Mouse (Mus musculus) thymus, postnatal 25 days (tissue): ENCODE results near the gene Frmd4a.

Experiments
- DNase-seq: peaks from one replicate; pipeline ENCODE4 v3.0.0; 2022

The Frmd4a gene

GRCm38 (mm10) chr2:4341141-4341540 lies 323.6 kb downstream of the Frmd4a start:
- no peak for DNase-seq

- no peak for DNase-seq
Observed at GRCm38 (mm10) chr2:4342005-4342404, 324.5 kb downstream of the Frmd4a start.

GRCm38 (mm10) chr2:4344411-4344810 lies 326.9 kb downstream of the Frmd4a start:
- no peak for DNase-seq

- no peak for DNase-seq
Observed at GRCm38 (mm10) chr2:4346232-4346631, 328.7 kb downstream of the Frmd4a start.

- DNase-seq: no peak
Observed at GRCm38 (mm10) chr2:4346953-4347352, 329.4 kb downstream of the Frmd4a start.

- DNase-seq: no peak
Observed at GRCm38 (mm10) chr2:4347782-4348181, 330.3 kb downstream of the Frmd4a start.

- no peak for DNase-seq
Observed at GRCm38 (mm10) chr2:4348509-4348908, 331.0 kb downstream of the Frmd4a start.

- no peak for DNase-seq
Observed at GRCm38 (mm10) chr2:4356812-4357384, 339.4 kb downstream of the Frmd4a start.

- no peak for DNase-seq
Observed at GRCm38 (mm10) chr2:4361981-4362834, 344.7 kb downstream of the Frmd4a start.

GRCm38 (mm10) chr2:4364908-4365307 lies 347.4 kb downstream of the Frmd4a start:
- DNase-seq: no peak

- DNase-seq: no peak
Observed at GRCm38 (mm10) chr2:4368544-4368943, 351.0 kb downstream of the Frmd4a start.

GRCm38 (mm10) chr2:4370499-4370898 lies 353.0 kb downstream of the Frmd4a start:
- DNase-seq: no peak

GRCm38 (mm10) chr2:4371341-4371740 lies 353.8 kb downstream of the Frmd4a start:
- DNase-seq: no peak

- DNase-seq: no peak
Observed at GRCm38 (mm10) chr2:4378844-4379243, 361.3 kb downstream of the Frmd4a start.

GRCm38 (mm10) chr2:4380435-4380834 lies 362.9 kb downstream of the Frmd4a start:
- DNase-seq: no peak

GRCm38 (mm10) chr2:4380926-4381325 lies 363.4 kb downstream of the Frmd4a start:
- DNase-seq: no peak

GRCm38 (mm10) chr2:4386468-4386867 lies 369.0 kb downstream of the Frmd4a start:
- no peak for DNase-seq

GRCm38 (mm10) chr2:4389330-4389729 lies 371.8 kb downstream of the Frmd4a start:
- DNase-seq: no peak

- DNase-seq: no peak
Observed at GRCm38 (mm10) chr2:4391091-4391490, 373.6 kb downstream of the Frmd4a start.

- DNase-seq: no peak
Observed at GRCm38 (mm10) chr2:4391678-4392085, 374.2 kb downstream of the Frmd4a start.

- DNase-seq: no peak
Observed at GRCm38 (mm10) chr2:4393046-4393445, 375.5 kb downstream of the Frmd4a start.

- DNase-seq: no peak
Observed at GRCm38 (mm10) chr2:4394641-4395040, 377.1 kb downstream of the Frmd4a start.

GRCm38 (mm10) chr2:4399721-4400120 lies 382.2 kb downstream of the Frmd4a start:
- no peak for DNase-seq

GRCm38 (mm10) chr2:4400771-4401596 lies 383.5 kb downstream of the Frmd4a start:
- peak; percentile 13 for DNase-seq
